Mouse (Mus musculus): ENCODE data around the gene Siah3.
A peak's percentile ranks its signal among the peaks of the same experiment; 100 is the strongest.

Siah3 gene

DNA sequence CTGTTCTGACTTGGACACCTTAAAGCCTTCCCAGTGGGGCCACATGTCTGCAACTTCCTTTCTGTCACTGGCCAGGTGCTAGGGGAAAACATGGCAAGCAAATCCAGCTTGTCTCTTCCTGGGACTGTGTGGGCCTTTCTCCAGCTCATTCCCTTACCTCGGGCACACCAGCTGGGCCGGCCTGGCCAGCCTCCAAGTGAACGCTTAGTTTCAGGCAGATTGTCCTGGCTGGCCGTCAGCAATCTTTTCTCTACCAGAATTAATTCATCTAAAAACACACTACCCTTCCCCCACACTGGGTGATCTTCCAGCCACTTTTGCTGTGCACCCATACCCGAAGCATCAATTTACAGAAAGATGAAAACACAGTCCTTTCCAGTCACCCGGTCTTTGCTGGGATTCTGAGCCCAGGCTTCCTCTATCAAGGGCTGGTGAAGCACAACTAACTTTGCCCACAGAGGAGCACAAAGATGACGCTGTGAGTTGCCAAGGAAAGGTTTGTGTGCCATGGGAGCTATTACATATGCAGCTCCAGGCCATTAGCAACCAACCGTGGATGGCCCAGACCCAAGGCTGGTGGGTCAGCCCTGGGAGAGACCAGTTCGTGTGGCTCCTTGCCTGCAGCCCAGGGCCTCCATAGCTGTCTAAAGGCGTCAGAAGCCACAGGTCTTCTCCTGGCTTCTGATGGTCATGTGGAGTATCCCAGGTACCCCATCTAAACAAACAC lies 71.8 kb downstream of the Siah3 start:
- TF ChIP-seq GATA4 (IDR thresholded peaks at IDR 0.05; ENCODE audit: insufficient replicate concordance, low read length), result no peak

- no peak for TF ChIP-seq GATA4 (IDR thresholded peaks at IDR 0.05; ENCODE audit: insufficient replicate concordance, low read length)
These were observed 75.1 kb downstream of the Siah3 start for GRCm38 (mm10) chr14:75530815-75531353.

GRCm38 (mm10) chr14:75539205-75539604 lies 83.4 kb downstream of the Siah3 start:
- no peak for TF ChIP-seq GATA4 (IDR thresholded peaks at IDR 0.05; ENCODE audit: insufficient replicate concordance, low read length)

GRCm38 (mm10) chr14:75540216-75540995 lies 84.6 kb downstream of the Siah3 start:
- no peak for TF ChIP-seq GATA4 (IDR thresholded peaks at IDR 0.05; ENCODE audit: insufficient replicate concordance, low read length)

DNA sequence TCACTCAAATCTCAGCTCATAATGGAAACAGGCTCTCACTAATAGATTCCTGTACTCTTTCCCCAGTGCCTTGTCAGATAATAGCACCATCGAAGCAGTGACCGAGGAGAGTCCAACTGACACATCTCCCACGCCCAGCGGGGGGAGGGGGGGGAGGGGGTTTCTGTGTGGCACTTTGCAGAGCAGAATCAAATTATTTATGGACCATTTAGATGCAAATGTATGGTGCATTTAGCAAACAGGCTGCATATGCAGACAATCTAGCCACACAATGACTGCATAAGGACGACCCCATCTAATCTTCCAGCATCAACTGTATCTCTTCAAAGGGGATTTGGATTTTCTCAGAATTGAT lies 85.2 kb downstream of the Siah3 start:
- no peak for TF ChIP-seq GATA4 (IDR thresholded peaks at IDR 0.05; ENCODE audit: insufficient replicate concordance, low read length)

- no peak for TF ChIP-seq GATA4 (IDR thresholded peaks at IDR 0.05; ENCODE audit: insufficient replicate concordance, low read length)
These were observed 85.9 kb downstream of the Siah3 start for GRCm38 (mm10) chr14:75541731-75542130.

DNA sequence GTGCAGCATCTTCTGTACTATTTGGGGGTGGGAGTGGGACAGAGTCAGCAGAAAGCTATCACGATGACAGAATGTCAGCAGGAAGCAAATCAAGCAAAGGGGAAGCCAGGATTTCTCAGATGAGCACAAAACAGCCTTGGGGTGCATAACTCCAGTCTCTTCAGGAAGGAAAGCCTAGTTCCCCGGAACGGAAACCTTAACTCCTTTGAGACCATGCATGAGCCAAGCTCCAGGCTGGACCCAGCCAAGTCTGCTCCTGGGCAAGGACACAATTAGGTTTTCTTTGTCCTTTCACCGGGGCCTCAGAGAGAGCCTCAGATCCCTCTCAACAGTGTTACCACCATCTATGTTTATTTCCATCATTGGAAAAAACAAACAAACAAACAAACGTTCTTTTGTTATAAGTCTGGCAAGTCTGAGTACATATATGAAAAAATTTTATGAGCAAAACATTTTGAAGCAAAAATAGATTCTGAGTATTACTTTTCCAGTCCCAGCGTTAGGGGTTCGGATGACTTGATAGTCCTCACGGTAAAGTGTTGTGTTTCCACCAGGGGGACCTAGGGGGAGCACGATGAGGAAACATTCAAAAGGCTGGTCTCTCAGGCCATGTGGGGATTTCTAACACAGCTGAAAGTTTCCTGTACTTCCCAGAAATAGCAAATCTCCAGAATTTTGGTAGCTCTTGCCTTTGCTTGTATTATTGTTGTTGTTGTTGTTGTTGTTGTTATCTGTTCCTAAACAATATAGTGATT lies 106.0 kb downstream of the Siah3 start:
- peak; percentile 88 for TF ChIP-seq GATA4 (IDR thresholded peaks at IDR 0.05; ENCODE audit: insufficient replicate concordance, low read length)

- no peak for TF ChIP-seq GATA4 (IDR thresholded peaks at IDR 0.05; ENCODE audit: insufficient replicate concordance, low read length)
These were observed 109.9 kb downstream of the Siah3 start for GRCm38 (mm10) chr14:75565534-75566140.

GRCm38 (mm10) chr14:75566303-75566702 lies 110.5 kb downstream of the Siah3 start:
- TF ChIP-seq GATA4 (IDR thresholded peaks at IDR 0.05; ENCODE audit: insufficient replicate concordance, low read length), result no peak

DNA sequence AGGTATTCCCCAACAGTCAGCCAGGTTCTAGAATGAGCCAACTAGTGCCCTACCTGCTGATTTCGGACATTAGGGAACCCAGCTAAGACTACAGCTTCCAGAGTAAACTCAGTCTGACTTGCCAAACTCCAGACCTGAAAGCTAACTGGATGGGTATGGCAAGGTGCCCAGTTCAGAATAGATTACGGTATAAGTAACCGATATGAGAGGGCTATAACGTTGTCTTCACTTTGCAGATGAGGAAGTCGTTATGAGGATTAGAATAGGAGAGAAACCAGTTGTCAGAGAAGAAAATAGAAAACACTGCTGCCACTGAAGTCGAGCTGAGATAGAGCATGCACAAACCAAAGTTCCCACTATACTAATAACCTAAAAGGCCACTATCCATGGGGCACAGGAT lies 123.2 kb downstream of the Siah3 start:
- TF ChIP-seq GATA4 (IDR thresholded peaks at IDR 0.05; ENCODE audit: insufficient replicate concordance, low read length), result no peak
